Mouse (Mus musculus): ENCODE measurements at regions not wholly inside any gene's neighbourhood (a gene's known extent, or its start where the extent isn't known, plus 50 kb on each side); places are given as distances from the start of the nearest gene placed in this dataset.
A peak's percentile ranks its signal among the peaks of the same experiment; 100 is the strongest.

DNA sequence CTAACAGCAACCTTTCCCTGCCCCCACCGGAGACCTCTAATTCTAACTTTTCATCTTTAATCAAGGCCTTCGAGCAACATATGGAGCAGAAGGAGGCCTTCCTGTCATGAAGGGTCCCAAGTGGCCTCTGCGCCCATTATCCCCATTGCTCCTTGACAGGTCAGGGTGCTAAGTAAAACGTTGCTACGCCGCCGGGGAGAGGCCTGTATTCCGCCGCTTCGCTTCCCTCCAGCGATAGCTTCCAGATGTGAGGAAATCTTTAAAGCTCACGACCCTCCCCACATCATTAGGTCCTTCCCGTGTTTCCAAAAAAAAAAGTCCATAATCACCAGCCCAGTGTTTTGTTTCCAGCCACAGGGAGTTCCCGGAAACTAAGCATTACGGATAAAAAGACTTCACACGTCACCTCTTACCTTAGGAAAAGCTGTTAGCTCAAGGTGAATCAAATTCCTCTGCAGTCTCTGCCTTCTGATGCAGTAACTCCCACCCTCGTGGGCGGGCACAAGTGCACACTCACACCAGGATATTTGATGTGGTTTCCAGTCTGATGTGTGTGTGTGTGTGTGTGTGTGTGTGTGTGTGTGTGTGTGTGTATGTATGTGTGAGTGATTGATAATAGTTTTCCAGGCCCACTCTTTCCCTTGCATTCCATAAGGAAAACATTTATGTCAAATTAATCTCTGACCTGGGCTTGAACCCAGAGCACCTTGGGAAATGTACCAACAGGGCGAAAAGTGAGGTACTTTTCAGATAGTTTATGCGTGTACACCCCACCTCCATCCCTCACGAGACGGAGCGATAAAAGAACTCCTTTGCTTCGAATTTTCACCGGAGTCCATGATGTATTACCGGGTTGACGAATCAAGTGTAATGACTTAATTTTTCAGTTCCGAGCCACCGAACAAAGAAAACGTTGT, 107.5 kb downstream of the Gm45692 start:
- no peak for DNase-seq (ENCODE audit: low read depth, low spot score)

DNA sequence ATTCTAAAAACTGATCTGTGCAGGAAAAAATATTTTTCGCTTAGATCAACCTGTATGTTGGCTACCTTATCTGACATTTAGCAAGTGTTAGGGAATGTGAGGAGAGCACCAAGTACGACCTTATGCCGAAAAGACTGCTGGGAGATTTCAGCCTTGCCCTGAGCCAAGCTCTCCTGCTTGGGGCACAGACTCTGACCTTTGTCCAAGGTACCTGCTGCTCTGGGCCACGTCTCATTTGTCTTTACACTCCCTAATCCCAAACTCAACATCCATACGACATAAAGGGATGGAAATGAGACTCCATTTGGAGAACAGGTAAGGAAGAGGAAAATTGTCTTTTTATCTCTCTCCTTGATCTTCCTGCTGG, 108.2 kb downstream of the Gm45692 start:
- DNase-seq (ENCODE audit: low read depth, low spot score): no peak

DNA sequence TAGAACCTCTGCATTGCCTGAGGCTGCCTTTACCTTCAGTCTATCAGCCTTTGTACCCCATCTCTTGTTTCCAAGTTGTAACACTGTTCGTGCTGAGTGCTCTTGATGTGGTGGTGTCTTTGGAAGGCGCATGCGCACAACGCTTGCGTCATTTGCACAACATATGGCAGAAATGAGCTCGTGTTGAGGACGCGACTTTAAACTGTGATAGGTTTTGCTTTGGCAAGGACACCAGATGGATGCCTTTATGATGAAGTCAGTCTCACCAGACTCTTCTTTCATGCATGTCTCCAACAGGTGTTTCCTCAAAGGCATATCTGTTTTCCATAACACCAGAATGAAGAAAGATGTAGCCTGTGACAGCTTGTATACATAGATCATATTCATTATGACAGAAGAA, 110.2 kb downstream of the Gm45692 start:
- no peak for DNase-seq (ENCODE audit: low read depth, low spot score)

DNA sequence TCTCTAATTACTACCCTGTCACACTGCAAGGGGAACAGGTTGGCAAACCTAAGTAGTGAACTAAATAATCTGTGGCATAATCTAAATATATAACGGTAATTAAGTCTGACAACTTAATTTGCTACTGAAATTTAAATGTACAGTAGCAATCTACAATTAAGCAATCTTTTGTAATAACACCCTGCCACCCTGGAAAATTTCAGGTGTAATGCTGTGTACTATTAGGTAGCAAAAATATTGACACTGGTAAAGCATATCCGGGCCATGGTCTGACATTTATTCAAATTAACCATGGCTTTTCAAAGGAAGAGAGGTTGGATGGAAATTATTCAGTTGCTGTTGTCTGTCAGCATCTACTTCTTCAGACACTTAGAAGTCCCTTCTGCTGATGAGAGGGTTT, 119.7 kb downstream of the Gm45692 start:
- no peak for DNase-seq (ENCODE audit: low read depth, low spot score)

DNA sequence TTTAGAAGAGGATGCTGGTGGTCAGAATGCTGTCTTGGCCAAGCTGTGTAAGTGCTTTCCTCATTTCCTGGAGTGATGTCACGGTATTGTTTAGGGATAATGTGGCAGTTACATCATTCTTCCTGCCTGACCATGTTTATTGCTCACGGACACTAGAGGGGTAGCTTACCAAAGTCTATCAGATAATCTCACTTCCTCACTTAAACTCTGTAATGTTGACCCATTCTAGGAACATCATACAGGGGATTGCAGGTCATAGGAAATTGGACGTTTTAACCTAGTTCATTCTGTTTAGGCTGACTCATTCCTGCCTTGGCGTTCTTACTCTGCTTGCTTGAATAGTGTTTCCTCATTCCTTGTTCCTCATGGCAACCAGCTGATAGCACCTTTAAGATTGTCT, 120.3 kb downstream of the Gm45692 start:
- no peak for DNase-seq (ENCODE audit: low read depth, low spot score)

DNA sequence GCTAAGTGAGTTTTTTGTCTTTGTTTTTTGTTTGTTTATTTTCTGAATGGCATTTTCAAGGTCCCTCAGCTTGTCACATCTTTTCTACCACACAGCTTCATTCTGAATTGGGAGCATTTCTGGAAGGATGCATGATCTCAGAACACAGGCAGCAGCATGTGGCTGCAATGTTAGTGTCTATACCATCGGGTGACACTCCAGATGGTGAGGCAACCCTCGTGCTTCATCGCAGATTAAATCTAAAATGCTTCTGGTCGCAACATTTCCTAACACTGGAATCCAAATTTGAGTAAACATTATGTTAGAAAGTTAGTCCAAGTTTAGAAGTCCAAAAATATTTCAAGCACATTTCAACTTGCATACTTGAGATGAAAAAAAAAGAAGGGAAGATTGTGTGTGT, 124.4 kb downstream of the Gm45692 start:
- peak; percentile 52 for DNase-seq (ENCODE audit: low read depth, low spot score)

DNA sequence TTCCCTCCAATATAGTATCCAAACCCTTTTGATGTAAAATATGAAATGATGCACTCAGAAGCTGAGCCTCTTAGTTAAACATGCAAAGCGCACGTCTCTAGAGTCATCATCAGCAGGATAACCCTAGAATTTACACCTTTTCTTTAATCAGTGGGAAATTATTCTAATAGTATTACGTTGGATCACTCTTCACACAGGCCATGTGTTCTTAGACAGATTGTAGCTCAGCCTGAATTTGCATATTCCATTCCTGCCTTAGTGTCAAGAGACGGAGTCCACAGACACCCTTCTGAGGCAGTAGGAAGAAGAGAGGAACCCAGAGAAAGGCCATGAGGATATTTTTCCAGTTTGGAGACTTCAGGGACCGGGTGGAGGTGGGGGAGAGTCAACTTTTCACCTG, 125.0 kb downstream of the Gm45692 start:
- no peak for DNase-seq (ENCODE audit: low read depth, low spot score)

DNA sequence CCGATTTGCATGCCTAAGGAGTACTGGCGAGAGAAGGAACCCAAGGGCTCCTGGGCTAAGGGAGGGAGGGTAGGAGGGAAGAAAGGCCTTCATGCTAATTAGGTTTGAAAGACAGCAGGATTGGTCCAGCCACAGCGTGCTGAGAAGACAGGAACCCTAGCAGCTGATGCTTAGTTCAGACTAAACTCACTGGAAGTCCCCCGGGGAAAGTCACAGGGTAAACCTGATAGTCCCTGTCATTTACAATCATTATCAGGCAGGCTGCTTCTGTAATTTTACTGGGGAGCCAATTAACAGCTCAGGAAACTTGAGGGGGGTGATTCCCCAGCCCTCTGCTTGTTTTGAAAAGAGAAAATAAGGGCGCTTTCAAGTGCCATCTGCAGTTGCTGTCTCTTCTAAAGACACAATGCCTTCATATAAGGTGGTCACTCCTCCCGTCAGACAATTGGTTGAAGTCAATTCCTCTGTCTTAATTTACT, 135.9 kb downstream of the Gm45692 start:
- no peak for DNase-seq (ENCODE audit: low read depth, low spot score)

DNA sequence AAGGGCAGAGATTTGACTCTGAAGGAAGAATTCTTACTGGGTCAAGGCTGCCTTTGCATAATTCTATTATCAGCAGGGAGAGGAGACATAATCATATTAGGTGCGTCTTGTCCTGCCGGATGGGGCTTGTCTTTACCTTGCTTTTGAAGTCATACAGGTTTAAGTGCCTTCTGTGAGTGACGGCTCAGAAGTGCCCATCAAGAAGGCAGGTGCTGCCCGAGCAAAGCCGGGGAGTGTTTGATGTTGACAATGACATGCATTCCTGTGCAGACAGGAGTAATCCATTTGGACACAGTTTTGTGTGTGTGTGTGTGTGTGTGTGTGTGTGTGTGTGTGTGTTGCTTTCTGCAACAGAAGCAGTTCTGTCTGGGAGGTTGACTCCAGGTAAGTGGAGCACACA, 141.0 kb downstream of the Gm45692 start:
- DNase-seq (ENCODE audit: low read depth, low spot score): no peak

DNA sequence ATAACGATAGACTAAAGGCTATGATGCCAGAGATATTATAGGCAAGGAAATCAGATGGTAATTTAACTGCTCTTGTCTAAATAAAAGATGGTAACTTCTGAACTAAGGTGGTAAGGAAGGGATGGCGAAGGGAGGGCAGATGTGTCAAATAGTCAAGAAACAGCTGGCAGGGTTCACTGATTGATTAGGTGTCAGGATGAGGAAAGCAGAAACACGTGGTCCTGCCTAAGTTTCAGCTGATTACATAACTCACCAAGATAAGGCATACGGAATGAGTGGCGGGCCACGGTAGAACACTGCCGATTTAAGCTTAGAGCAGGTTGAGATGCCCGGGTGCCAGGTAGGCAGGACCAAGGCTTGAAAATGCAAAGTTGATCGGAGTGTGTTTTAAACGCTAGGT, 143.2 kb downstream of the Gm45692 start:
- no peak for DNase-seq (ENCODE audit: low read depth, low spot score)

DNA sequence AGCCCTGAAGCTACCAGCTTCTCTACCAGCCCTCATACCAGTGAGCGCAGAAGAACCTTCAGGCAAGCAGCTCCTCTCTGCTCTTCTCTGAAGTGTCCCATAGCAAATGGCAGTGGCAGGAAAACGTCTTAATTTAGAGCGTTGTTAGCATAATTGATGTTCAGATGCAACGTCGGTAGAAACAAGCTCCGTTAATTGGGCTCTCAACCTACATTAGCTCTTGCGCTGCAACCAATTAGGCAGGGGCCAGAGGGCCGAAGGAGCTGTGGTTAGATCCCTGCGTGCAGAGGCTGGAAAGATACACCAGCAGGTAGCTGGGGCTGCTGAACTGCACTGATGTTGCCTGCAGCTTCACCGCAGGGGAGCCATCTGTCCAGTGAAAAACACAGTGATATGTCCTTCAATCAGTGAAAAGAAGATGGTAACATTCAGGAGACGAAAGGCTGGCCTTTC, 145.6 kb downstream of the Gm45692 start:
- peak; percentile 31 for DNase-seq (ENCODE audit: low read depth, low spot score)

DNA sequence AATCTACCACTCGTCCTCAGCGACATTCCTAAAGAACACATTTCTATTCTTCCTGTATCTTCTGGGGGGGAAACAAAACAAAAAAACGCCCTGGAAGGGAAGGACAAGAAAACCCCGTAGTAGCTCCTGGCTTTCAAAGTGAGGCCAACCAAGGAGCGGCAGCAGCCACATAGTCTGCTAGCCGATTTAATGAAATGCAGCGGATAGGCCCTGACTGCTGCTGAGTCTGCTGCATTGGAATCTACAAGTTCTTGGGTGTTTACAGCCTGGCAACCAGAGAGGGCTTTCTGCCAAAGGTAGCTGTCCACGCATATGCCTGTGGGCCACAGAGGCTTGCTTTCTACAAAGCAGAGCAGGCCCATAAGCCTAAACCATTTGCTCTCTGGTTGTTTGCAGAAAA, 146.0 kb downstream of the Gm45692 start:
- DNase-seq (ENCODE audit: low read depth, low spot score): no peak

DNA sequence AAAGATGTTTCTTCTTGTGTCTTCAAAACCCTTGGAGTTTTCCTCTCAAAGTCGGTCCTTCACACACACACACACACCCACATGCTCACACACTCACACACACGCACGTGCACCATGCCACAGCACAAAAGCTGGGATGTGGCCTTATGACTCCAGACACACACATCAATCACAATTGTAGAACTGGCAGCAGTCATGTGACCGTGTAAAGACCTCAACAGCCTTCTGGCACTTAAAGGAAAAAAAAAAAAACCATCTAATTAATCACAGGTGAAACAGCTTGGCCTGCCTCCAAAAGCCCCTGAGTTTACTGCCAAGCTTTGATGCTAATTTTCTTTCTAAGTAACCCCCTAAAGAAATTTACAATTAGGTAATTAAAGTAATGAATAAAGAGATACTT, 147.1 kb downstream of the Gm45692 start:
- DNase-seq (ENCODE audit: low read depth, low spot score): no peak

DNA sequence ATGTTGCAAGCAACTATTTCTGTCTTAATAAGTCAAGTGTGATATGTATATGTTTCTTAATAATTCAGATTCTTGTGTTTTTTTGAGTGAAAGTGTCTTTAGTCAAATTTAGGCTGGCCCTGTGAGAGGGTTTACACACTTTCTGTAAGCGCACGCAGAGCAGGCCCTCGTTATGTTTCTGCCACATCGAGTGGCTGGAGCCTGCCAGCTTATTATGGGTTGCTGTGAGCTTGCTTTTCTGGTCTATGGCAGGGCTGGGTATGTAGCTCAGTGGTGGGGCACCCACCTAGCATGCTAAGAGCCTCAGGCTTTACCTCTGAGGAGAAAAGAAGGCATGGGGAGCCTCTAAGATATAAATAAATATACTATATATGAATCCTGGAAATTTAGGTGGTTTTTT, 148.2 kb downstream of the Gm45692 start:
- DNase-seq (ENCODE audit: low read depth, low spot score): no peak

DNA sequence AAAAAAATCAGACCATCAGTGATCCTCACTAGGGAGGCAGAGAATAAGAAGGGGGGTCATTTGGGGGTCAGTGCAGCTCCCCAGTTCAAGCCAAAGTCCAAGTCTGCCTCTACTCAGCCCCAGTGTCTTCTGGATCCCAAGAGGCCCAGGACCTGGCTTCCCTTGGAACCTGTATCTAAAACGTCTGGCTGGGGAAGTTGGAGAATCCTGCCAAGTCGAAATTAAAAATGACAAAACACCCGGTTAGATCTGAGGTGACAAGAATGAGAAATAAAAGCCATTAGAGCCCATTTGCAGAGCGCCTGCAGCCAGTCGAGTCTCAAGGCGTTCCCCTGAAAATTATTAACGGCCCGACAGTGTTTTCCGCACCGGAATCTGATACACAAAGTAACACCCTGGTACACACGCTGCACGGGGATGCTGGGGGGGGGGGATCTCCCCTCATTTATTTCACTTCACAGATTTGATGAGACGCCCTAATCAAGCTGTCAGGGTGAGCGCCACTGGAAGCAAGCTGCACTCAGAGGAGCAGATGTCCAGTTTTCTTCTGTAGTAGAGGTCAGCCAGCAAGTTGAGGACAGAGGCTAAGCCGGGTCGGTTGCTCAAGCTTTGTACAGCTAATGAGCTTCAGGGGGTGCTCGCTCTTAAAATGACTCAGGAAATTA, 149.5 kb downstream of the Gm45692 start:
- no peak for DNase-seq (ENCODE audit: low read depth, low spot score)

DNA sequence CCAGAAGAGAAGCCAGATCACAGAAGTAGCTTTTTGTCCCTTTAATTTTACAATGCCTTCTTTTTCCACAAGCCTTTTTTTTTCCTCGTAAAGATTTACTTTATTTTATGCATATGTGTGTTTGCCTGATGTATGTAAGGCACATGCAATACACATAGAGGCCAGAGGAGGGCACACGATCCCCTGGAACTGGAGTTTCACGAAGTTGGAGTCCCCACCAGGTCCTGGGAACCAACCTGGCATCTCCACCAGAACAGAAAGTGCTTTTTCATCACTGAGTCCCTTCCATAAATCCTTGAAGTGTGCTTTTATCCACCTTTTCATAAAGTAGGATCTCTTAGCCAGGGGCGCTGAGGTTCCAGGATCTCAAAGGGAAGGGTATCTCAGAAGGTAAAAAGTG, 152.8 kb downstream of the Gm45692 start:
- DNase-seq (ENCODE audit: low read depth, low spot score): peak; percentile 35

DNA sequence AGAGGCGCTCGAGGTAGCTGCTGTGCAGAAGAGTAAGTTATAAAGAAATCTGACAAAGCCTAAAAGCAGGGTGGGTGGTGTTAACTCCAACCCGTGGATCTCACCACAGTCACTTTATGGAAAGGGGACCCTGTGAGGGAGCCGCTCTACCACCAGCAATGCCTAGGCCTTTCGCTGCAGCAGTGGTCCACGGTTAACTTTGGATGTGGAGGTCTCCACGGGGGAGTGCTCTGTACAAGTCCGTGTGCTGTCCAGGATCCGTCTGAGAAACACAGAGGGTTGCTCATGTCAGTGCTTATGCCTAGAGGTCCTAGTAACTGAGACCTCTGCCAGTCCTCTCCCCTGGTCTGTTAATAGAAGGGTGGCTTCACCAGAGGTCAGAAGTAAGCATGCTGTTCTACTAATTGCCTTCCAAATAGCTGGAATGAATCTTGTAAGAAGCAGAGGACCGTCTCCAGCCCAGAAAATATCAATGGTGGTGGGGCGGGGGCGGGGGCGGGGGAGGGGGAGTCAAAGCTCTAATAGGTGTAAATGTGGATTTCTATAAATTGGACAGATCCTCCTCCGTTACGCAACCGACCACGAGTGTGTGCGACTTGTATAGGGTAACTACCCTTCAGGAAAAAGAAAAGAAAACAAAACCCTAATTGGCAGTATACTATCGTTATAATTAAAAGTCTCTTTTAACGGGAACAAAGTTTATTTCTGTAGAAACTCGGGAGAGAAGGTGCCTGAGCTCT, 153.5 kb downstream of the Gm45692 start:
- no peak for DNase-seq (ENCODE audit: low read depth, low spot score)

DNA sequence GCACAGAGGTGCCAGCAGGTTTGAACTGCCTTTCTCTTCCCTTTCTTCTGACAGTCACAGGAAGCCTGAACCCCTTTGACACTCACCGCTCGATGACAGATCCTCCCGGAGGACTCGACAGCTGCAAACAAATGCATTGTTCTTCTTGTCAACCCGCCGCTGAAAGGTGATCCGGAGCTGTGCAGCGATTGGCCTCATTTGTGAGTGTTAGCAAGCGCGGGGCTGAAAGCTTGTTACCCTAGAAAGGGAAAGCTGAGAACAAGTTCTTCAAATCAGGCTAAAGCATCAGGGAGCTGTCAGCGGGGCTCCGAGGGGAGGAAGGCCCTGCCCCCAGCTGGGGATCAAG, 154.1 kb downstream of the Gm45692 start:
- DNase-seq (ENCODE audit: low read depth, low spot score): peak; percentile 16

DNA sequence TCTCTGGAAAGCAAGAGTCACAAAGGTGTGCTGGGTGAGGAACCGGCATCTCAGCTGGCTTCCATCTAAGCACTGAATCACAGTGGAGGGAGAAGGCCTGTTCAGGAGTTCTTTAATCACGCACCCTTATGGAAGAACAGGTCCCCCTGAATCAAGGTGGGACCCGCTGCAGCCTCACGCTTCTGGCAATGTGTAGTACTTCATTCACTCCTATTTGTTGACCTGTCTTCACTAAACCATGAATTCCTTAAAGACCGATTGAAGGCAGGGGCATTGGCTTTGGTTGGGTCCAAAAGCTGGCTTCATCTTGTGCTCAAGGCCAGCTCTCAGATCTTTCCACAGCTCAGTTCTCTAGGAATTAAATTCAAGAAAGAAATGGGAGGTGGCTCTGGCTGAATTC, 154.5 kb downstream of the Gm45692 start:
- no peak for DNase-seq (ENCODE audit: low read depth, low spot score)

DNA sequence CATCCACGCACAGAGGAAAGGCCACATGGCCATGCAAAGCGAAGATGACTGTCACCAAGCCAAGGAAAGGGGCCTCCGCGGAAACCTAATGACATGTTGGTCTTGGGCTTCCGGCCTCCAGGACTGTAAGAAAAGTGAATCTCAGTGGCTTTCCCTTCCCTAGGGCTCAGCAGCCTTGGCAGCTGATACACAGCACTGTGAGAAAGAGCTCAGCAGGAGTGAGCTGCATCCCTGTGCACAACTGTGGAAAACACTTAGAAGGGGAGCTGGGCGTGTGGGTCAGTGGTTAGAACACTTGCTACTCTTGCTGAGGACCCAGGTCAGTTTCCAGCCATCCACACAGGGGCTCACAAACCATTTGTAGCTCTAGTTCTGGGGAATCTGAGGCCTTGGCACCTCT, 155.1 kb downstream of the Gm45692 start:
- DNase-seq (ENCODE audit: low read depth, low spot score): no peak

DNA sequence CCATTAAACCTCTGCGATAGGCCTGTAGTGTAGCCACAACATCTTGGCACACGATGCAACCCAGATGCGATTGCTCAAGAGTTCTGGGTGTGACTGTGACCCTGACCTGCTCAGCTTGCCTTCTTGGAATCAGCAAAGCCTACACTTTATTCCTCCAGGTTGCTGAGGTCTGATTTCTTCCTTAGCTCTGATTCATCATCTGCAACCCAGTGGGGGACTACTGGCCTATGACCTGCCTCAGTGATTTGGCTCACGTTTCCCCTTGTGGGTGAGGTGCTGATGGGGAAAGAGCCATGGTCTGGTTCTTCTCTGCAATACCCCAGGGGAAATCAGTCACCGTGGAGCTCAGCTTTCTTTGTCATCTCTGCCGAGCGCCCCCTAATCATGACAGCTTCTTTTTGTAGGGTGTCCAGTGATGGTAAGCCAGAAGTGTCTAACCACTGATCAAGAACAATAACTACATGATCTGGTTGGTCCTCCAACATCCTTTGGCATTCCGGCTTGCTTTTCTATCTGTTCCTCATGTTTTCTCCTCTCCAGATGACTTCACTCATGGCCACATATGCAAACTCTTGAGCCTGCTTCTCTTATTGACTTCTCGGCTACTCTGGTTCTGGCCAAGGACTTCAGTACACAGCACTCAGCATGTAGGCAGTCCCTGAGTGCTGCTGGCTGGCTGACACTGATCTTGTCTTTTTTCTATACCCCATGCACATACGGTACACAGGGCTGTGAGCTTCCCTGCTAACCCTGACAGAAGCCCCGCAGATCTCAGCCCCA, 163.0 kb downstream of the Gm45692 start:
- DNase-seq (ENCODE audit: low read depth, low spot score): no peak

DNA sequence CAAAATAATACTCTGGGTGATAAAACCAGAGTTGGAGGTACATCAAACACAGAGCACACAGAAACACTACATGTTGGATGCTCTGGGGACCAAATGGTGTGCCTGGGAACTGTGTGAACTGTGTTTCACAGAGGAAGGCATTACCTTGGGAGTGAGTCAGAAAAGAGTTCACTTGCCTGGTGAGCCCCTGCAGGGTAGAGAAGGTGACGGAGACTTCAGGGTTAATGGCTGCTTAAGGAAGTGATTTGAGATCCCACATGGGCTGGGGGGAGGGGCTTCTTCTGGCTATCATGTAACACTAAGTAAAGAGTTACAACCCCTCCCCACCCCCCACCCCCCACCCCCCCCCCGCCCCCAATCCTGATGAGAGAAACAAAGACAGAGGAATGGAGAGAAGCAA, 164.6 kb downstream of the Gm45692 start:
- DNase-seq (ENCODE audit: low read depth, low spot score): no peak

Data from brain, adult 2 months (tissue).